Mouse (Mus musculus) olfactory bulb, adult 2 months (tissue): ENCODE measurements around the gene Glt1d1.

Source experiments
- CTCF ChIP-seq: fragments of 200-500 bp; IDR thresholded peaks from 2 replicates; pipeline ENCODE4 v1.5.1; 2012; ENCODE audit warnings: low read depth, mild to moderate bottlenecking, low read length, moderate library complexity; ENCODE audit not compliant: insufficient read depth
- POLR2A ChIP-seq: fragments of 200-500 bp; IDR thresholded peaks from 2 replicates; pipeline ENCODE4 v1.6.1; 2012; ENCODE audit warnings: mild to moderate bottlenecking, low read depth, low read length, moderate library complexity; ENCODE audit not compliant: insufficient read depth

- TF ChIP-seq POLR2A (no peak), CTCF (no peak)
Observed at GRCm38 (mm10) chr5:127756011-127756410, 123.9 kb downstream of the Glt1d1 start.
